Mouse (Mus musculus) heart, adult 2 months (tissue): ENCODE data around the gene Brd1.
"Not testable (repeated sequence)": the region's sequence is repeated elsewhere in the genome, so short reads cannot be mapped to it uniquely, and the experiment has no call there.

Experiments used
- CTCF ChIP-seq: fragments of 200-600 bp; IDR thresholded peaks from 2 replicates; pipeline ENCODE4 v1.8.1; 2022; ENCODE audit warnings: antibody characterized with exemption, mild to moderate bottlenecking, moderate library complexity
- POLR2A ChIP-seq: fragments of 200-500 bp; IDR thresholded peaks from 2 replicates; pipeline ENCODE4 v1.6.1; 2011; ENCODE audit warnings: mild to moderate bottlenecking, low read depth, low read length, control low read depth; ENCODE audit not compliant: insufficient read depth

- TF ChIP-seq CTCF = peak; percentile 44
- TF ChIP-seq POLR2A = not testable (repeated sequence)
Measured at GRCm38 (mm10) chr15:88774630-88775029, 40.6 kb upstream of the Brd1 start.
